Mouse (Mus musculus) brain, embryonic 14.5 days (tissue): ENCODE results near the gene Schip1.

ENCODE experiments used
- CTCF ChIP-seq: fragments of 200-500 bp; IDR thresholded peaks from 2 replicates; pipeline ENCODE4 v1.5.1; 2012; ENCODE audit warnings: inconsistent platforms, mild to moderate bottlenecking, moderate library complexity, borderline replicate concordance; ENCODE audit not compliant: insufficient read depth, insufficient read length; ENCODE audit errors: extremely low read depth
- POLR2A ChIP-seq: fragments of 200-500 bp; IDR thresholded peaks from 2 replicates; pipeline ENCODE4 v1.6.1; 2012; ENCODE audit warnings: mild to moderate bottlenecking, inconsistent platforms, borderline replicate concordance; ENCODE audit not compliant: poor library complexity, insufficient read depth, insufficient read length, severe bottlenecking; ENCODE audit errors: extremely low read depth

DNA sequence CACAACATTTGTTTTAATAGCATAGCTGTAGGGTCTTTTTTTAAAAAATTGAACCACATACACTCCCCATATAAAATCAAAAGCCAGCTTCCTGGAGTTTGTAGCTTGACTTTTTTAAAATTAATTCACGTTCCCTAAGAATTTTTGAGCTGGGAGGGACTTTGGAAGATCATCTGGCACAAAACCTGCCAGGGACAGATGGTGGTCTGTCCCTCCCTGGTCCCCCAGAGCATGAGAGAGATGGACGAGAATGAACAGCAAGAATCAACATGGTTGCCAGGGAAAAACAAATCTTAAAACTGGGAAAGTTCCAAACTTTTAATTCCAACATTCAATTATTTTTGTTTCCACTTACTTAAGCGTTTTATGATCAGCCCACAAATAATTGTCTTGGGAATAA lies 334.1 kb downstream of the Schip1 start:
- TF ChIP-seq CTCF (no peak), POLR2A (no peak)
